Mouse (Mus musculus) brain, embryonic 14.5 days (tissue): ENCODE measurements around the gene Myo16. TPM values are rescaled to one million over a fixed set of nuclear protein-coding genes. Genes with fewer than 3 reads are reported as not detected.

Experiments used
- DNase-seq: peaks from one replicate; pipeline ENCODE4 v3.0.0-alpha.2; 2011; ENCODE audit warnings: low read depth
- CTCF ChIP-seq: fragments of 200-500 bp; IDR thresholded peaks from 2 replicates; pipeline ENCODE4 v1.5.1; 2012; ENCODE audit warnings: inconsistent platforms, mild to moderate bottlenecking, moderate library complexity, borderline replicate concordance; ENCODE audit not compliant: insufficient read depth, insufficient read length; ENCODE audit errors: extremely low read depth
- POLR2A ChIP-seq: fragments of 200-500 bp; IDR thresholded peaks from 2 replicates; pipeline ENCODE4 v1.6.1; 2012; ENCODE audit warnings: mild to moderate bottlenecking, inconsistent platforms, borderline replicate concordance; ENCODE audit not compliant: poor library complexity, insufficient read depth, insufficient read length, severe bottlenecking; ENCODE audit errors: extremely low read depth
- polyA plus RNA-seq: library from polyadenylated mRNA; depleted of rRNA; stranded (reverse); fragments of >200 nt; gene quantifications from 2 replicates; pipeline ENCODE4 v1.2.3, GENCODE M21; 2012; rRNA removed

Gene Myo16
- polyA plus RNA-seq, 1 experiment: 18.8 TPM

- DNase-seq: peak; percentile 80
- no peak for TF ChIP-seq POLR2A
- TF ChIP-seq CTCF: no peak
Observed at GRCm38 (mm10) chr8:10663770-10664470, 510.2 kb downstream of the Myo16 start.

- peak; percentile 72 for DNase-seq
- TF ChIP-seq POLR2A: no peak
- no peak for TF ChIP-seq CTCF
Observed at GRCm38 (mm10) chr8:10664861-10665543, 511.3 kb downstream of the Myo16 start.

- DNase-seq: peak; percentile 92
Observed at GRCm38 (mm10) chr8:10665821-10666283, 512.1 kb downstream of the Myo16 start.

GRCm38 (mm10) chr8:10671862-10672548 lies 518.3 kb downstream of the Myo16 start:
- no peak for DNase-seq

More at GRCm38 (mm10) chr8:10665821-10666283, 512.1 kb downstream of the Myo16 start:
- TF ChIP-seq POLR2A (no peak), CTCF (no peak)

GRCm38 (mm10) chr8:10677840-10678410 lies 524.2 kb downstream of the Myo16 start:
- TF ChIP-seq POLR2A: no peak
- TF ChIP-seq CTCF: no peak
- DNase-seq: no peak

More at GRCm38 (mm10) chr8:10671862-10672548, 518.3 kb downstream of the Myo16 start:
- TF ChIP-seq POLR2A (no peak), CTCF (no peak)

- no peak for DNase-seq
- no peak for TF ChIP-seq POLR2A
- TF ChIP-seq CTCF: no peak
Observed at GRCm38 (mm10) chr8:10681926-10682325, 528.2 kb downstream of the Myo16 start.

- TF ChIP-seq CTCF (no peak), POLR2A (no peak)
- no peak for DNase-seq
Observed at GRCm38 (mm10) chr8:10683088-10683487, 529.4 kb downstream of the Myo16 start.

Other genes starting within 250 kb of the Myo16 start
- 7.4 and 10.7 TPM in 2 replicates for gene Lig4, start 176.2 kb upstream of the Myo16 start, polyA plus RNA-seq
- gene Abhd13, start 176.2 kb upstream of the Myo16 start, polyA plus RNA-seq: 10.0 and 11.5 TPM in 2 replicates
- gene Tnfsf13b, start 147.4 kb upstream of the Myo16 start, polyA plus RNA-seq: 0.35 and 0.64 TPM in 2 replicates